Mouse (Mus musculus) frontal cortex, postnatal 10 days (tissue): Measurements from ENCODE around the gene Rrh.
"Not testable (repeated sequence)": the region's sequence is repeated elsewhere in the genome, so short reads cannot be mapped to it uniquely, and the experiment has no call there.

ENCODE experiments used
- DNase-seq, 2 experiments: peaks; one replicate each; pipeline ENCODE4 v3.0.0; 2022; ENCODE audit warnings: low spot score in 2 of 2, mixed read lengths in 1 of 2

Gene Rrh

GRCm38 (mm10) chr3:129782746-129783145 is 39.6 kb downstream of the Rrh start:
- no peak for DNase-seq

- no peak for DNase-seq
Measured at GRCm38 (mm10) chr3:129781435-129781834, 41.0 kb downstream of the Rrh start.

GRCm38 (mm10) chr3:129771210-129771609 is 51.2 kb downstream of the Rrh start:
- no peak for DNase-seq

GRCm38 (mm10) chr3:129766971-129767794 is 55.2 kb downstream of the Rrh start:
- no peak for DNase-seq

GRCm38 (mm10) chr3:129766106-129766505 is 56.3 kb downstream of the Rrh start:
- DNase-seq, result no peak

GRCm38 (mm10) chr3:129757599-129757998 is 64.8 kb downstream of the Rrh start:
- not testable (repeated sequence) for DNase-seq

- peak in 1 of 2 experiments; percentile 8 for DNase-seq
Measured at GRCm38 (mm10) chr3:129754650-129755604, 67.5 kb downstream of the Rrh start, which contains the start of gene Egf. TSS of gene Egf (minus strand) at chr3:129755316.
